Mouse (Mus musculus) cortical plate, adult 2 months (tissue): ENCODE data around the gene Uqcr11.

ENCODE experiments used
- CTCF ChIP-seq: fragments of 200-500 bp; IDR thresholded peaks from 2 replicates; pipeline ENCODE4 v1.5.1; 2011; ENCODE audit warnings: mild to moderate bottlenecking, control low read depth, low read length; ENCODE audit not compliant: insufficient read depth; ENCODE audit errors: extremely low read depth
- POLR2A ChIP-seq: fragments of 200-500 bp; IDR thresholded peaks from 2 replicates; pipeline ENCODE4 v1.6.1; 2011; ENCODE audit warnings: mild to moderate bottlenecking, low read length, control low read depth; ENCODE audit not compliant: insufficient read depth; ENCODE audit errors: extremely low read depth

DNA sequence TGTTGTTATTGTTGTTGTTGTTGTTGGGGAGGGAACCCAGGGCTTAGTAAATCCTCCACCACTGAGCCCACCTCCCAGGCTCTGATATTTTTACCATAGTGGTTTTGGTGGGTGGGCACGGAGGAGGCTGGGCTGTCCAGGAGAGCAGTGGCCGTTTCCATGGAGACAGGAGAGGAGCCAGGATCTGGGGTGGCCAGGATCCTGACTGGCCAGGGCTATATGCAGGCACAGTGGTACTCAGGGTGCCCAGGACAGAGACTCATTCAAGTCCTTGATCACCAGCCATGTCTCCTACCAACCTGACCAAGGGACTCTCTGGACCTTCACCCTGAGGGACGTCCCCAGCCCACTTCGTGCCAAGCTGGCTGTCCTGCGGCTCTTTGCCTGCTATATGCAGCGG is 42.9 kb downstream of the Uqcr11 start:
- TF ChIP-seq CTCF (no peak), POLR2A (no peak)
